Mouse (Mus musculus) intestine, postnatal 0 days (tissue): ENCODE results near the gene Nr2c2. TPM values are rescaled to one million over a fixed set of nuclear protein-coding genes. Genes with fewer than 3 reads are reported as not detected.
A peak's percentile ranks its signal among the peaks of the same experiment; 100 is the strongest.
"Not testable (repeated sequence)": the region's sequence is repeated elsewhere in the genome, so short reads cannot be mapped to it uniquely, and the experiment has no call there.

Source experiments
- ATAC-seq: fragments of 200-750 bp; cut with Nextera tagmentation; 2 replicates; pipeline ENCODE4 v1.8.0; 2017; ENCODE audit warnings: mild to moderate bottlenecking, moderate TSS enrichment, moderate library complexity
- H3K27ac ChIP-seq: fragments of 300-500 bp; sonication (generic); 2 replicates; pipeline ENCODE4 v1.5.1; 2014; ENCODE audit warnings: mild to moderate bottlenecking, low read depth, low read length, moderate library complexity
- H3K27me3 ChIP-seq: fragments of 300-500 bp; sonication (generic); replicated peaks from 2 replicates; pipeline ENCODE4 v1.6.1; 2014; ENCODE audit warnings: low read length, mixed read lengths; ENCODE audit not compliant: control insufficient read depth, insufficient read depth
- H3K36me3 ChIP-seq: fragments of 300-500 bp; sonication (generic); 2 replicates; pipeline ENCODE4 v1.6.1; 2014; ENCODE audit warnings: mild to moderate bottlenecking, moderate library complexity; ENCODE audit not compliant: control insufficient read depth, insufficient read depth
- H3K4me1 ChIP-seq: fragments of 300-500 bp; sonication (generic); replicated peaks from 2 replicates; pipeline ENCODE4 v1.6.1; 2014; ENCODE audit warnings: antibody characterized with exemption, low read length, mixed read lengths; ENCODE audit not compliant: control insufficient read depth, insufficient read depth
- H3K4me2 ChIP-seq: fragments of 300-500 bp; sonication (generic); replicated peaks from 2 replicates; pipeline ENCODE4 v1.6.1; 2014; ENCODE audit warnings: low read depth, mild to moderate bottlenecking, moderate library complexity
- H3K4me3 ChIP-seq: fragments of 300-500 bp; sonication (generic); 2 replicates; pipeline ENCODE4 v1.5.1; 2014; ENCODE audit warnings: low read depth, low read length
- H3K9ac ChIP-seq: fragments of 300-500 bp; sonication (generic); 2 replicates; pipeline ENCODE4 v1.6.1; 2014; ENCODE audit warnings: mild to moderate bottlenecking, low read depth, low read length
- H3K9me3 ChIP-seq: fragments of 300-500 bp; sonication (generic); 2 replicates; pipeline ENCODE4 v1.6.1; 2016; ENCODE audit warnings: mixed run types; ENCODE audit not compliant: control insufficient read depth
- CTCF ChIP-seq: sonication (generic); IDR thresholded peaks from 2 replicates; pipeline ENCODE4 v1.5.1; 2016; ENCODE audit warnings: low read depth, mild to moderate bottlenecking, control low read depth, antibody characterized with exemption, moderate library complexity
- WGBS: fragments of 180-500 bp; shearing (Covaris S2); extraction: QIAGEN DNeasy Blood & Tissue Kit; methylation state at CpG from one replicate; pipeline ENCODE4 v1.1.7; 2014; 5-methylcytosine and 5-hydroxymethylcytosine counted together
- polyA plus RNA-seq: library from polyadenylated mRNA; unstranded; fragments of >200 nt; fragmentation: Nextera tagmentation; extraction: Ambion mirVana; gene quantifications from 2 replicates; pipeline ENCODE4 v1.2.1, GENCODE M21; 2015

Gene Nr2c2
- polyA plus RNA-seq, 1 experiment from 2014 or later, result 8.1 TPM

DNA sequence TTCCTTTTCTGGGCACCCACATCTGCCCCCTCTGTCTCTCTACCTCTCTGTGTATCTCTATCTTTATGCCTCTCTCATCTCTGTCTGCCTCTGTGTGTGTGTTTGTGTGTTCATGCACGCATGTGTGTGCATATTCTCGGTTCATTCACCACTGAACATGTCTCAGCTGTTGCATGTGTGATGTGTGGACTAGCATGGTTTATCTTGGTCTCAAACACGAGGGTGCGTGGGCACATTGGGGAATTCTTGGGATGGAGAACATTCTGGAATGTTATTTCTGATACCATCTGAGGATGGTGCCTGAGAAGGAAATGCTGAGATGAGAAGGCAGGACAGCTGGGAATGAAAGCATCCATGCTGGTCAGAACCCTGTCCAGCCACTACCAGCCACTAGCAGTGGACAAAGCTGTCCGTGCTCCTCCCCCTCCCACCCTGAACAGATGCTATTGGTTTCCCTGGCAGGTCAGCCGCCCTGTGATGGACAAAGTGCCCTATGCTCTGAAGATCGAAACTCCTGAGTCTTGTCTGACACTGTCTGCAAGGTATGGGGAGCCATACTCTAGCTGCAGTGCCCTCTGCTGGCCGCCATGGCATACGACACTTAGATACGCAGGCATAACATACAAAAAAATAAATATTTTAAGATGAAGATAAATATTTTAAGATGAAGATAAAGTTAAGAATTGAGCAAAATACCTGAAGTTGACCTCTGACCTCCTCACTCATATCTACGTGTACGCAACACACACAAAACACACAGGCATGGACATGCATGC is 25.3 kb upstream of the Nr2c2 start:
- peak; percentile 78 for TF ChIP-seq CTCF
- peaks cover 2% of the 10 kb centered on the region; the same call in 1 of the 2 replicates for H3K36me3 ChIP-seq
- H3K4me2 ChIP-seq, result no peak overlapping the region
- WGBS, result 52% methylated on average over 12 of the region's 12 CpGs
- no peaks in the 10 kb centered on the region for H3K9me3 ChIP-seq
- no peaks in the 10 kb centered on the region for H3K4me1 ChIP-seq
- H3K4me3 ChIP-seq, result no peak overlapping the region
- H3K27me3 ChIP-seq, result no peaks in the 10 kb centered on the region
- ATAC-seq, result no peak
- no peak overlapping the region for H3K27ac ChIP-seq
- H3K9ac ChIP-seq, result no peak overlapping the region

- TF ChIP-seq CTCF, result peak; percentile 100
- H3K4me2 ChIP-seq, result no peak overlapping the region
- peak; percentile 53; the same call in 1 of the 2 replicates for ATAC-seq
- H3K27me3 ChIP-seq, result no peaks in the 10 kb centered on the region
- no peak overlapping the region for H3K27ac ChIP-seq
- no peaks in the 10 kb centered on the region for H3K9me3 ChIP-seq
- 33% methylated on average over 16 of the region's 16 CpGs for WGBS
- peaks cover 2% of the 10 kb centered on the region; the same call in 1 of the 2 replicates for H3K36me3 ChIP-seq
- H3K9ac ChIP-seq, result no peak overlapping the region
- no peaks in the 10 kb centered on the region for H3K4me1 ChIP-seq
- no peak overlapping the region for H3K4me3 ChIP-seq
Observed at GRCm38 (mm10) chr6:92067146-92067790, 23.9 kb upstream of the Nr2c2 start.

DNA sequence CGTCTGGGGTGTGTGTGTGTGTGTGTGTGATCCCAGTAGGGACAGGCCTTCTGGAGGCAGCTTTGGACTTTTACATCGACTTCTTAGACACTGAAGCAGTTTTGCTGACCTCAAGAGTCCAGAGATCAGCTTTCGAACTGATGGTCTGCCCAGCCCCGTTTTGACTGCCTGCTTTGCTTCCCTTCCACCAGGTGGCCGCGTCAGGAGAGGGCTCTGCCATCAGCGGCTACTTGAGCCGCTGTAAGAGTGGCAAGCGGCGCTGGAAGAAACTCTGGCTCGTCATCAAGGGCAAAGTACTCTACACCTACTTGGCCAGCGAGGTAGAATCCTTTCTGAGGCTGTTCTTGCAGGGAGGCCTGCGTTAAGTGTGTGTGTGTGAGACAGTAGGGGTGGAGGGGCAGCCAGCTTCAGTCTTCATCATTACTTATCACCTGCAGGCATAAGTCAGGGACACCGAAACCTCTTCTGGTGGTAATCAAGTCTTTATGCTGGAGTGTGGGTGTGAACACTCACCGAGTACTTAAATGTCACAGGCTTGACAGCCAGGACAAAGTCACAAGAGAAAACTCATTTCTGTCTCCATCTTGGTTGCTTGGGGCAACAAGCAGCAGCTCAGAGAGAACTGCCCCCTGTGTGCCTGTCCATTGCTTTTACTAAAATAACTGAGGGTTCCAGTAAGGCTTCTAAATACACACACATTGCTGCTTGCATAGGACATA is 19.9 kb upstream of the Nr2c2 start:
- peak; percentile 80 for ATAC-seq
- 33% methylated on average over 15 of the region's 15 CpGs for WGBS
- peak overlapping the region; percentile 71 for H3K27ac ChIP-seq

GRCm38 (mm10) chr6:92080730-92081129 is 10.5 kb upstream of the Nr2c2 start:
- TF ChIP-seq CTCF, result no peak
- Histone ChIP-seq H3K27me3 (no peaks in the 10 kb centered on the region), H3K36me3 (no peaks in the 10 kb centered on the region), H3K4me3 (no peak overlapping the region), H3K4me1 (0 out of 2 replicates have a peak, but pooled peaks cover 2% of the 10 kb centered on the region), H3K9ac (no peak overlapping the region), H3K27ac (no peak overlapping the region), H3K9me3 (no peaks in the 10 kb centered on the region), H3K4me2 (no peak overlapping the region)
- peak; percentile 38; the same call in 1 of the 2 replicates for ATAC-seq
- 78% methylated on average over 2 of the region's 2 CpGs for WGBS

More for the DNA sequence above, 19.9 kb upstream of the Nr2c2 start:
- no peaks in the 10 kb centered on the region for H3K4me1 ChIP-seq
- no peak overlapping the region for H3K9ac ChIP-seq
- H3K36me3 ChIP-seq, result no peaks in the 10 kb centered on the region
- TF ChIP-seq CTCF, result peak; percentile 67
- no peak overlapping the region for H3K4me3 ChIP-seq
- no peaks in the 10 kb centered on the region for H3K27me3 ChIP-seq
- H3K4me2 ChIP-seq, result no peak overlapping the region
- H3K9me3 ChIP-seq, result no peaks in the 10 kb centered on the region

DNA sequence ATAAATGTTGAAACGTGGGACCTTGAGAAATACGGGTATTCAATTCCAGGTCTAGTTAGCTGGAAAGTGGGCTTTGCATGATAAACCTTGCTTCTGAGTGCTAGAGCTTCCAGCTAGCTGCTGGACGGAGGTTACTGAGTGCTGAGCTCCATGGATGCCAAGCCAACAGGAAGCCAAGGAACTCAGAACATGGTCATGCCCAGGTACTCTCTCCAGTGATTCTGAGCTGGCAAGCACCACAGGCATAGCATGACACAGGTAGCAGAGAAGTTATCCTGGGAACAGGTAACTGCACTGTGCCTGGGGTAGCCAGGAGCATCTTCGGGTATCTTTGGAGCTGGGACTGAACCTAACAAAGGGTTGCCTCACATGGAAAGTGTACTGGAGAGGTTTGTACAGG is 8.4 kb upstream of the Nr2c2 start:
- ATAC-seq, result no peak
- H3K9me3 ChIP-seq, result no peaks in the 10 kb centered on the region
- no peaks in the 10 kb centered on the region for H3K36me3 ChIP-seq
- no peak for TF ChIP-seq CTCF
- H3K27me3 ChIP-seq, result no peaks in the 10 kb centered on the region
- WGBS, result 81% methylated on average over 4 of the region's 4 CpGs
- H3K9ac ChIP-seq, result no peak overlapping the region
- no peak overlapping the region for H3K27ac ChIP-seq
- H3K4me3 ChIP-seq, result no peak overlapping the region
- H3K4me1 ChIP-seq, result 0 out of 2 replicates have a peak, but pooled peaks cover 2% of the 10 kb centered on the region
- H3K4me2 ChIP-seq, result no peak overlapping the region

DNA sequence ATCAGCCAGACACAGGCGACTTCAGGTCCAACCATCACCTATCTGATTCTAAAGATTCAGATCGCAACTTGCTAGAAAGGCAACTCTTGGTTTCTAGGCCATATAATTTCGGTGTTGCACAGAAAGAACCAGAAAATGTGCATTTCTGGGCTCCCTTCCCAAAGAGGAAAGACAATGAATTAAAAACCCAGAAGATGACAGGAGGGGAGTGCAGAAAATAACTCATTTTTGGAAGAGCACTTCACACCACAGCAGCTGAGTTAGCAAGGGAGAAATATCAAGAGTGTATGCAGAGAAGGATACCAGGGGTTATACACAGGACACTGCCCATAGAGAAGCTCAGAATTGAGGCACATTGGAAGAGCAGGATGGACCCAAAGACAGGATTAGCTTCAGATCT is 6.3 kb upstream of the Nr2c2 start:
- TF ChIP-seq CTCF, result no peak
- no peaks in the 10 kb centered on the region for H3K9me3 ChIP-seq
- no peak overlapping the region for H3K9ac ChIP-seq
- H3K4me1 ChIP-seq, result 0 out of 2 replicates have a peak, but pooled peaks cover 2% of the 10 kb centered on the region
- no peaks in the 10 kb centered on the region for H3K36me3 ChIP-seq
- ATAC-seq, result no peak
- H3K27me3 ChIP-seq, result no peaks in the 10 kb centered on the region
- WGBS, result 76% methylated on average over 3 of the region's 3 CpGs
- no peak overlapping the region for H3K4me3 ChIP-seq
- H3K27ac ChIP-seq, result no peak overlapping the region
- no peak overlapping the region for H3K4me2 ChIP-seq

- H3K4me3 ChIP-seq, H3K9me3 ChIP-seq, H3K27ac ChIP-seq, H3K9ac ChIP-seq, H3K4me2 ChIP-seq, ATAC-seq, H3K4me1 ChIP-seq, H3K36me3 ChIP-seq, H3K27me3 ChIP-seq: not testable (repeated sequence)
- 86% methylated on average over 7 of the region's 7 CpGs for WGBS
Observed at GRCm38 (mm10) chr6:92089141-92089540, 2.0 kb upstream of the Nr2c2 start.
